8 mouse cellular contexts compared by ENCODE assay signal in genomic region chr11:106007821-106008220, GRCm38 (mm10). TPM values are rescaled to one million over a fixed set of nuclear protein-coding genes. Genes with fewer than 3 reads are reported as not detected.
DNase-seq lines count a peak whose midpoint lies in the region; ATAC-seq and TF ChIP-seq lines count a peak whose summit lies in the region.

Gene Kcnh6 (plus strand): TSS chr11:106008124.

- intact Hi-C loops in gastrocnemius, postnatal 36 days (cut with DNase I), result no loop called here

- TF ChIP-seq POLR2A in brain, embryonic 14.5 days (IDR thresholded peaks at IDR 0.05; ENCODE audit: borderline replicate concordance, extremely low read depth, insufficient read depth, insufficient read length, poor library complexity, severe bottlenecking), result no peak

- ATAC-seq in intestine, embryonic 16.5 days, result peak; percentile 67
- ATAC-seq in neural tube, embryonic 14.5 days (ENCODE audit: low read depth), result no peak

- no peak within 1 kb of the TSS for H3K27ac ChIP-seq in intestine, embryonic 16.5 days (ENCODE audit: low read length)
- no peak within 1 kb of the TSS for H3K27ac ChIP-seq in neural tube, embryonic 14.5 days (ENCODE audit: low read depth, low read length)

- H3K9ac ChIP-seq in intestine, embryonic 16.5 days (ENCODE audit: low read depth, low read length), result 0 out of 2 replicates have a peak within 1 kb of the TSS, but pooled peaks have one; percentile 11
- 0 out of 2 replicates have a peak within 1 kb of the TSS, but pooled peaks have one; percentile 7 for H3K9ac ChIP-seq in neural tube, embryonic 14.5 days (replicated peaks; ENCODE audit: low read depth, low read length)

- WGBS in intestine, embryonic 16.5 days, result under 1% methylated on average over 25 of the region's 25 CpGs
- under 1% methylated on average over 23 of the region's 25 CpGs for WGBS in neural tube, embryonic 14.5 days

- H3K36me3 ChIP-seq in intestine, embryonic 16.5 days (ENCODE audit: control insufficient read depth, insufficient read depth, low read length), result no peaks in the 10 kb centered on the region
- H3K36me3 ChIP-seq in neural tube, embryonic 14.5 days (ENCODE audit: control insufficient read depth, insufficient read depth, low read length), result no peaks in the 10 kb centered on the region

- no peaks in the 10 kb centered on the region for H3K9me3 ChIP-seq in intestine, embryonic 16.5 days (ENCODE audit: control insufficient read depth, low read length)
- H3K9me3 ChIP-seq in neural tube, embryonic 14.5 days (ENCODE audit: control insufficient read depth, low read length), result no peaks in the 10 kb centered on the region

- no peaks in the 10 kb centered on the region for H3K27me3 ChIP-seq in intestine, embryonic 16.5 days (replicated peaks; ENCODE audit: control insufficient read depth, insufficient read depth, low read length)
- no peaks in the 10 kb centered on the region for H3K27me3 ChIP-seq in neural tube, embryonic 14.5 days (ENCODE audit: control insufficient read depth, insufficient read depth, low read length)

- no peak for TF ChIP-seq CTCF in brain, embryonic 14.5 days (IDR thresholded peaks at IDR 0.05; ENCODE audit: borderline replicate concordance, extremely low read depth, insufficient read depth, insufficient read length)

- H3K4me3 ChIP-seq in intestine, embryonic 16.5 days (ENCODE audit: low read length), result peak within 1 kb of the TSS; percentile 41
- peak within 1 kb of the TSS; percentile 21; the same call in 1 of the 2 replicates for H3K4me3 ChIP-seq in neural tube, embryonic 14.5 days (ENCODE audit: low read depth, low read length)

- H3K4me1 ChIP-seq in intestine, embryonic 16.5 days (ENCODE audit: control insufficient read depth, insufficient read depth, low read length), result peaks cover 26% of the 10 kb centered on the region
- peaks cover 6% of the 10 kb centered on the region; the same call in 1 of the 2 replicates for H3K4me1 ChIP-seq in neural tube, embryonic 14.5 days (ENCODE audit: control insufficient read depth, insufficient read depth, low read length)

- peak within 1 kb of the TSS; percentile 88 for H3K4me2 ChIP-seq in intestine, embryonic 16.5 days (ENCODE audit: low read depth, low read length)
- peak within 1 kb of the TSS; percentile 40 for H3K4me2 ChIP-seq in neural tube, embryonic 14.5 days (ENCODE audit: low read depth, low read length)

- peak; percentile 16 to 50 for DNase-seq in CD8-positive naive resting alpha-beta T cell, adult 2 months (ENCODE audit: low read depth in 2 of 2, low spot score in 2 of 2)
- peak; percentile 50 for DNase-seq in brain, embryonic 14.5 days (ENCODE audit: low read depth)
- peak; percentile 44 to 50 for DNase-seq in gastrocnemius, postnatal 36 days
- peak; percentile 61 to 71 for DNase-seq in lung, adult 18-20 months
- DNase-seq in thymus, postnatal 4 days, result peak; percentile 92
- DNase-seq in MN1 (ENCODE audit: low spot score), result no peak

RNA-seq across cellular contexts. Expression of gene Kcnh6, which starts in this region (rescaled TPM):
- polyA plus RNA-seq in brain, embryonic 14.5 days (2012; rRNA removed), result 1.2 and 2.1 TPM in 2 replicates
- not detected for total RNA-seq in gastrocnemius, postnatal 36 days (2021)
- polyA plus RNA-seq in intestine, embryonic 16.5 days (2015; fragmentation: Nextera tagmentation; extraction: Ambion mirVana), result 2.1 and 2.6 TPM in 2 replicates
- polyA plus RNA-seq in neural tube, embryonic 14.5 days (2014; fragmentation: Nextera tagmentation; extraction: Ambion mirVana), result 3.3 and 9.8 TPM in 2 replicates

Comparison
In these comparisons a context has a peak if more than half of its experiments do, and no peak if none do; other contexts are left out.
1. Peak in DNase-seq in gastrocnemius, postnatal 36 days; RNA of the gene not detected or under 1 TPM.